10 mouse cellular contexts compared by ENCODE assay signal in the genomic region with DNA sequence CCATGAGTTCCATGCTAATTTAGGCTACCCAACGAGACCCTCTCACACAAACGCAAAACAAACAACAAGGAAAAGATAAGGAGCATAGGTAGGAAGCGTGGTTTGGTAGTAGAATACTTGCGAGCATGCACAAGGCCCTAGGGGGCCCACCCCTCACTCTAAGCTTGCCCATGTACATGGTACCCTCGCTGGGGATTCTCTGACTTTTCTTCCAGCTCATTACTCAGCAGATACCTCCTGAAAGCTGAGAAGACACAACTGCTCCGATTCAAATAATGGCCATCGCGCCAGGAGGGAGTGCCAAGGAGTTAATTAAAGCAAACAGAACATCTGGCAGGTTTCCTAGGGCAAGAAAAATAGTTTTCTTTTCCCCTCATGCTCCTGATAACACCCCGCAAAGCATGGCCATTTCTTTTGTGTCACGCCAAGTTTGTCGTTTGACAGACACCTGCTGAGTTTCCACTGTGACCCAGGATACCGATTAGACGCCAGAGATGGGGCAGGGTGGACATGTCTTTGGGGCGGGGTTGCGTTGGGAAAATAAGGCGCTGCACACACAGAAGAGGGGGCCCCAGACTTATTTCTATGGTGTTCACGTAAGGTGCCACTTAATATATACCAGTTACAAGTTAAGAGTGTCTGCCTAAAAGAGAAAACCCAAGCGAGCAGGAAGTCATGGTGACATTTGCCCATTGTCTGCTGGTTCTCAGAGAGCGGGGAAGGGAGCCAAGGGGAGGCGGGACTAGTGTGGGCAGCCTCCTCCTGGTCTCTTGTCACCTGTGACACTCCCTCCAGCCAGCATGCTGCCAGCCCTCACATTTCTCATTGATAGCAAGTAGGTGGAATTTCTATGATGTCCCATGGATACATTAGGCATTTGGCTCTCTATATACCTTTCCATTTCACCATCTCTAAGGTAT. TPM values are rescaled to one million over a fixed set of nuclear protein-coding genes. Genes with fewer than 3 reads are reported as not detected.
DNase-seq lines count a peak whose midpoint lies in the region; ATAC-seq lines count a peak whose summit lies in the region.
"Had no signal": no experiment of that assay in that cellular context is flagged by ENCODE, and none has a peak within 500 bp of the region (broad histone marks: within the 10 kb centered on the region; RNA-seq: fewer than 3 reads in every experiment).

No protein-coding gene starts in this region.

- no peak for ATAC-seq in heart, embryonic 13.5 days (ENCODE audit: extremely low read depth, insufficient number of reproducible peaks, low FRiP score, low TSS enrichment)
- ATAC-seq in forebrain, embryonic 14.5 days, result no peak
- ATAC-seq in inflammation-experienced regulatory T-cells, adult 6 months, result no peak

- H3K4me3 ChIP-seq in heart, embryonic 13.5 days, result no peak overlapping the region
- no peak overlapping the region for H3K4me3 ChIP-seq in forebrain, embryonic 14.5 days (ENCODE audit: low read depth, low read length)
- H3K4me3 ChIP-seq: megakaryocyte, embryonic 14.5 days had no signal

- H3K27ac ChIP-seq in heart, embryonic 13.5 days (replicated peaks), result peak overlapping the region; percentile 12; the same call in 1 of the 2 replicates
- H3K27ac ChIP-seq in forebrain, embryonic 14.5 days (ENCODE audit: low read depth, low read length), result no peak overlapping the region

- 40% methylated on average over 20 of the region's 20 CpGs for WGBS in heart, embryonic 13.5 days
- 65% methylated on average over 20 of the region's 20 CpGs for WGBS in forebrain, embryonic 14.5 days

- peak overlapping the region; percentile 26 for H3K4me2 ChIP-seq in heart, embryonic 13.5 days
- H3K4me2 ChIP-seq in forebrain, embryonic 14.5 days (ENCODE audit: low read length), result no peak overlapping the region

- no peaks in the 10 kb centered on the region for H3K27me3 ChIP-seq in heart, embryonic 13.5 days (replicated peaks)
- H3K27me3 ChIP-seq in forebrain, embryonic 14.5 days (replicated peaks; ENCODE audit: control insufficient read depth, insufficient read depth, low read length), result no peaks in the 10 kb centered on the region
- H3K27me3 ChIP-seq: megakaryocyte, embryonic 14.5 days had no signal

- H3K9me3 ChIP-seq in heart, embryonic 13.5 days, result no peaks in the 10 kb centered on the region
- no peaks in the 10 kb centered on the region for H3K9me3 ChIP-seq in forebrain, embryonic 14.5 days (replicated peaks; ENCODE audit: control insufficient read depth, low read length)
- H3K9me3 ChIP-seq: megakaryocyte, embryonic 14.5 days had no signal

- H3K9ac ChIP-seq in heart, embryonic 13.5 days, result no peak overlapping the region
- H3K9ac ChIP-seq in forebrain, embryonic 14.5 days (ENCODE audit: low read length), result no peak overlapping the region

- H3K36me3 ChIP-seq in heart, embryonic 13.5 days, result no peaks in the 10 kb centered on the region
- H3K36me3 ChIP-seq in forebrain, embryonic 14.5 days (ENCODE audit: control insufficient read depth, insufficient read depth, low read length), result no peaks in the 10 kb centered on the region

- DNase-seq in adrenal gland, postnatal 10 days, result peak; percentile 51
- no peak for DNase-seq in adrenal gland, adult (ENCODE audit: inconsistent age in 2 of 2, low spot score in 1 of 2)
- DNase-seq in adipocyte (ENCODE audit: low spot score), result peak; percentile 73
- peak; percentile 69 to 71 for DNase-seq in kidney, postnatal 25 days
- no peak for DNase-seq in forebrain, embryonic 14.5 days (ENCODE audit: low spot score)
- DNase-seq in thymus, postnatal 25 days, result no peak
- DNase-seq: gastrocnemius, postnatal 36 days had no signal

- peaks cover 75% of the 10 kb centered on the region for H3K4me1 ChIP-seq in heart, embryonic 13.5 days
- peaks cover 4% of the 10 kb centered on the region; the same call in 1 of the 2 replicates for H3K4me1 ChIP-seq in forebrain, embryonic 14.5 days (ENCODE audit: control insufficient read depth, insufficient read depth, low read length)

RNA-seq across cellular contexts. Expression of a gene that starts 36.2 kb away (rescaled TPM):
- total RNA-seq in adrenal gland, postnatal 10 days (2021), result 10 to 100 TPM; 22.8 to 31.8 TPM
- polyA plus RNA-seq in heart, embryonic 13.5 days (2015; fragmentation: Nextera tagmentation; extraction: Ambion mirVana), result 6.2 and 7.0 TPM in 2 replicates
- polyA plus RNA-seq in forebrain, embryonic 14.5 days (2014; fragmentation: Nextera tagmentation; extraction: Ambion mirVana), result 16.9 and 26.1 TPM in 2 replicates
- polyA plus RNA-seq in inflammation-experienced regulatory T-cells, adult 6 months (2017; shearing (Covaris generic)), result 1 to 10 TPM; 2.8 to 6.4 (median 5.2) TPM

RNA-seq across cellular contexts. Expression of a gene that starts 58.8 kb away (rescaled TPM):
- 10 to 100 TPM; 17.3 to 18.3 TPM for total RNA-seq in adrenal gland, postnatal 10 days (2021)
- 10.8 and 12.1 TPM in 2 replicates for polyA plus RNA-seq in heart, embryonic 13.5 days (2015; fragmentation: Nextera tagmentation; extraction: Ambion mirVana)
- polyA plus RNA-seq in forebrain, embryonic 14.5 days (2014; fragmentation: Nextera tagmentation; extraction: Ambion mirVana), result 9.6 and 11.1 TPM in 2 replicates
- polyA plus RNA-seq in inflammation-experienced regulatory T-cells, adult 6 months (2017; shearing (Covaris generic)), result 10 to 100 TPM; 11.2 to 13.0 (median 11.3) TPM

Comparison
In these comparisons a context has a peak if more than half of its experiments do, and no peak if none do; other contexts are left out.
1. DNase-seq: peak in adrenal gland, postnatal 10 days (single experiment), adipocyte (single experiment) and kidney, postnatal 25 days (2 of 2); none in adrenal gland, adult (0 of 2), forebrain, embryonic 14.5 days (single experiment) and thymus, postnatal 25 days (single experiment).